Mouse (Mus musculus) intestine, embryonic 14.5 days (tissue): Measurements from ENCODE around the gene Glul. TPM values are rescaled to one million over a fixed set of nuclear protein-coding genes. Genes with fewer than 3 reads are reported as not detected.

Experiments
- ATAC-seq: fragments of 200-750 bp; cut with Nextera tagmentation; replicated peaks from 2 replicates; pipeline ENCODE4 v1.8.0; 2017; ENCODE audit warnings: low read depth, moderate number of reproducible peaks, moderate TSS enrichment, moderate library complexity; ENCODE audit not compliant: low FRiP score, low TSS enrichment
- DNase-seq: peaks from one replicate; pipeline ENCODE4 v3.0.0-alpha.2; 2018; ENCODE audit warnings: low spot score
- H3K27ac ChIP-seq: fragments of 300-500 bp; sonication (generic); 2 replicates; pipeline ENCODE4 v1.5.1; 2014; ENCODE audit warnings: low read depth, mild to moderate bottlenecking, control low read depth
- H3K27me3 ChIP-seq: fragments of 300-500 bp; sonication (generic); replicated peaks from 2 replicates; pipeline ENCODE4 v1.6.1; 2014; ENCODE audit warnings: low read length, control low read depth; ENCODE audit not compliant: control insufficient read depth, insufficient read depth
- H3K36me3 ChIP-seq: fragments of 300-500 bp; sonication (generic); 2 replicates; pipeline ENCODE4 v1.6.1; 2014; ENCODE audit warnings: low read length, control low read depth; ENCODE audit not compliant: control insufficient read depth, insufficient read depth
- H3K4me1 ChIP-seq: fragments of 300-500 bp; sonication (generic); replicated peaks from 2 replicates; pipeline ENCODE4 v1.6.1; 2014; ENCODE audit warnings: low read length, control low read depth, mixed read lengths; ENCODE audit not compliant: control insufficient read depth, insufficient read depth
- H3K4me2 ChIP-seq: fragments of 300-500 bp; sonication (generic); 2 replicates; pipeline ENCODE4 v1.6.1; 2014; ENCODE audit warnings: low read length
- H3K4me3 ChIP-seq: fragments of 300-500 bp; sonication (generic); 2 replicates; pipeline ENCODE4 v1.5.1; 2014; ENCODE audit warnings: low read depth, low read length, control low read depth, mixed read lengths
- H3K9ac ChIP-seq: fragments of 300-500 bp; sonication (generic); 2 replicates; pipeline ENCODE4 v1.6.1; 2014; ENCODE audit warnings: mild to moderate bottlenecking, low read length
- H3K9me3 ChIP-seq: fragments of 300-500 bp; sonication (generic); 2 replicates; pipeline ENCODE4 v1.6.1; 2016; ENCODE audit warnings: low read length, control low read depth; ENCODE audit not compliant: control insufficient read depth
- WGBS: fragments of 180-500 bp; shearing (Covaris S2); extraction: QIAGEN DNeasy Blood & Tissue Kit; methylation state at CpG from one replicate; pipeline ENCODE4 v1.1.7; 2014; 5-methylcytosine and 5-hydroxymethylcytosine counted together
- polyA plus RNA-seq: library from polyadenylated mRNA; unstranded; fragments of >200 nt; fragmentation: Nextera tagmentation; extraction: Ambion mirVana; gene quantifications from 2 replicates; pipeline ENCODE4 v1.2.1, GENCODE M21; 2014

Glul gene
- polyA plus RNA-seq, 1 experiment from 2014 or later, result 91.7 TPM

DNA sequence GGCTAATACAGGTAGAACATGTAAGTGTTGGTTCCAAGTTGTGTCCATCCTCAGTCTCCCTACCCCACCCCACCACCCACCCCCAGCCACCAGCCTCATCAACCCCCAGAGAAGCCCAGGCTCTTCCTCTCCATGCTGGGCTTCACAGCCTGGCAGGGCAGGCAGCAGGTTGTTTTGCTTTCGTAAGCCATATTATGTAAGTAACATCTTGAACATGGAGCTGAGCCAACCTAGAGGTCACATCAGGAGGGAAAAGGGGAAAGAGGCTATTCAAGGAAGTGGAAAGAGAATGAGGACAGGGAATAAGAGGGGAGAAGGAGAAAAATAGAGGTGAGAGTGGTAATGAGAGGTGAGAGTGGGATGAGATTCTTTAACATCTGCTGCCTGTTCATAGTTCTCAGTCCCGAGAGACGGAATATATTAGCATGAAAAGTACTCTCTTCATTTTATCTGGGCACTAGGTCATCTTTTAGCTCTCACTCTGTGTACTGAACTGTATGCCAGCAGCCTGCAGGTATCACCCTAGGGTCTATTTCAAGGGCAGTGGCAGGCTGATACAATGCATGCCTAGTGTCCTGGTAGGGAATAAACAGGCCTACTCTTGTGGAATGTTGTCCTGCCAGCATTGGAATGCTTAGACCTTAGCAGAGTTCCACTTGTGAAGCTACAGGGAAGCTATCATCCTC, 18.9 kb downstream of the Glul start:
- H3K27me3 ChIP-seq, result no peaks in the 10 kb centered on the region
- H3K27ac ChIP-seq, result no peak overlapping the region
- H3K36me3 ChIP-seq, result no peaks in the 10 kb centered on the region
- H3K4me3 ChIP-seq, result no peak overlapping the region
- H3K9me3 ChIP-seq, result no peaks in the 10 kb centered on the region
- no peak for ATAC-seq
- DNase-seq, result no peak
- H3K4me2 ChIP-seq, result no peak overlapping the region
- H3K4me1 ChIP-seq, result no peaks in the 10 kb centered on the region
- WGBS, result 88% methylated on average over 3 of the region's 3 CpGs
- no peak overlapping the region for H3K9ac ChIP-seq

DNA sequence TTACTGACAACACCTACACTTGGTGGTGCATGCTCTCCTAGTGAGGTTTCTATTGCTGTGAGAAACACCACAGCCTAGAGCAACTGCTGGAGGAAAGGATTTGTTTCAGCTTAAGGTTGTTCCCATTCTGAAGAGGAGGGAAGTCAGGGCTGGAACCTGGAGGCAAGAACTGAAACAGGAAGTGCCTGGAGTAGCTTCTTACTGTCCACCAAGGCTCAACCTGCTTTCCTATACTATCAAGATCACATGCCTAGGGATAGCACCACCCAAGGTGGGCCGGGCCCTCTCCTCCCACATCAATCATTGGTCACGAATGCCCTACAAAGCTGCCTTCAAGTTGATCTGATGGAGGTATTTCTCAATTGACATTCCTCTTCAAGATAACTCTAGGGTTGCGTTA, 21.9 kb downstream of the Glul start:
- Histone ChIP-seq H3K36me3 (no peaks in the 10 kb centered on the region), H3K27me3 (no peaks in the 10 kb centered on the region), H3K9ac (no peak overlapping the region), H3K4me2 (no peak overlapping the region), H3K9me3 (no peaks in the 10 kb centered on the region), H3K27ac (no peak overlapping the region), H3K4me1 (no peaks in the 10 kb centered on the region), H3K4me3 (no peak overlapping the region)
- 89% methylated on average over 3 of the region's 3 CpGs for WGBS
- no peak for ATAC-seq
- DNase-seq, result no peak

DNA sequence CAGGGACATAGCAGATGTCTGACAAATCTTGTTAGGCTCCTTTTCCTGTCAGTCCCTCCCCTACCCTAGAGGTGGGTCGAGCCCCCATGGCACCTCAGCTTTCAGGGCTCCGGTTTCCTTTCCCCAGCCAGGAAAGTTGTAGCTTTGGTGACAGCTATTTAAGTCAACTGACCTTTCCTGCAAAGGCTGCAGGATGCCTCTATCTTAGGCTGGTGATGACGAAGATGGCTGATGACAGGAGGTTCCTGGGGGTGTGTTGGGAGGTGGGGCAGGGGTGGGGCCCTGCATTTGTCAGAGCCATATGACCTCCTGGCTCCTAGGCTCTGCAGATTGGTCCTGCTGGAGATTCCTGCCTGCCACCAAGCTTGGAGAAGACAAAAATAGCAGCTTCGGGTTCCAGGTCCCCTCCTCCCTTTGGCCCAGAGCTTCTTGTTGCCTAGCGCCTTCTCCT, 22.9 kb downstream of the Glul start:
- Histone ChIP-seq H3K4me2 (no peak overlapping the region), H3K4me1 (no peaks in the 10 kb centered on the region), H3K9ac (no peak overlapping the region), H3K27me3 (no peaks in the 10 kb centered on the region), H3K4me3 (no peak overlapping the region), H3K27ac (no peak overlapping the region), H3K9me3 (no peaks in the 10 kb centered on the region), H3K36me3 (no peaks in the 10 kb centered on the region)
- DNase-seq (no peak), ATAC-seq (no peak)
- 41% methylated on average over 5 of the region's 5 CpGs for WGBS

DNA sequence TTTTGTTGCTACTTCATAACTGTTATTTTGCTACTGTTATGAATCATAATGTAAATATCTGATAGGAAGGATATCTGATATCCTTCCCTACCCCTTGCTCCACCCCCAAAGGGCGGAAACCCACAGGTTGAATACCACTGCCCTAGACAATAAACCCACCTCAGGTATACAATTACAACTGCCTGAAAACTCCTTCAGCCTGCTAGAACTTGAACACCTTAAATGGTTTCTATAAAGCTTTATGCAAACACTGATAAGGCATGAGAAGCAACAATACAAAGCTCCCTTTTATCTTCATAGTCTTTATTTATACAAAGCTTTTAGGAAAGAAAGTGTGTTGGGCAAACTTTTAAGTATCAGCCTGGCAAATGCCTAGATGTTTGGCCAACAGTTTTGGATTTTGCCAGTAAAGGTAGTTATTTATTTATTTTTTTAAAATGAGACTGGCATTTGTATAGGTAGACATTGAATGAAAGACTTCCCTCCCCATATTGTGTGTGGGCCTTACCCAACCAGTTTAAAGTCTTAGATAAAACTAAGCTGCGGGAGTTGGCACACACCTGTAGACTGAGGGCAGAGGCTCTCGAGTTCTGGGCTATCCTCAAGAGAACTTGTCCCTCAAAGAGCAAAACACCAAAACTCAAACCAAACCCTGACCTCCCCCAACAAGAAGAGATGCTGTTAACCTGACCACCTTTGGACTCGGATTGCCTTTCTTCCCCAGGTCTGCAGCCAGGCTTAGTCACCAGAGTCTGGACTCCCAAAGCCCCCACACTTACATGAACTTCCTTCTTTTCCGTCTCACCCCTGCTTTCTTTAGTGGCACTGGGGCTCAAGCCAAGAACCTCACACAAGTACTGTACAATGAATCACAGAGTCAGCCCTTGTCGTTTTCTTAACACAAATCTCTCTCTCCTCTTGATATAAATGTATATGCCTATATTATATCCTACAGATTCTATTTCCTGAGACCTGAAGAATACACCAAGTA, 24.9 kb downstream of the Glul start:
- H3K9me3 ChIP-seq, result no peaks in the 10 kb centered on the region
- no peaks in the 10 kb centered on the region for H3K4me1 ChIP-seq
- no peak for ATAC-seq
- WGBS, result 75% methylated on average over 6 of the region's 6 CpGs
- no peaks in the 10 kb centered on the region for H3K36me3 ChIP-seq
- DNase-seq, result no peak
- H3K4me2 ChIP-seq, result no peak overlapping the region
- no peaks in the 10 kb centered on the region for H3K27me3 ChIP-seq
- no peak overlapping the region for H3K9ac ChIP-seq
- H3K4me3 ChIP-seq, result no peak overlapping the region
- H3K27ac ChIP-seq, result no peak overlapping the region

GRCm38 (mm10) chr1:153930431-153930830, 30.7 kb downstream of the Glul start:
- no peak for ATAC-seq
- H3K4me3 ChIP-seq, result no peak overlapping the region
- no peaks in the 10 kb centered on the region for H3K4me1 ChIP-seq
- WGBS, result 90% methylated on average over 2 of the region's 2 CpGs
- no peak for DNase-seq
- H3K27ac ChIP-seq, result no peak overlapping the region
- no peaks in the 10 kb centered on the region for H3K27me3 ChIP-seq
- no peaks in the 10 kb centered on the region for H3K36me3 ChIP-seq
- no peak overlapping the region for H3K4me2 ChIP-seq
- no peaks in the 10 kb centered on the region for H3K9me3 ChIP-seq
- no peak overlapping the region for H3K9ac ChIP-seq

- DNase-seq (no peak), ATAC-seq (no peak)
- 79% methylated on average over 1 of the region's 1 CpGs for WGBS
- Histone ChIP-seq H3K27me3 (no peaks in the 10 kb centered on the region), H3K9me3 (no peaks in the 10 kb centered on the region), H3K4me2 (no peak overlapping the region), H3K4me1 (no peaks in the 10 kb centered on the region), H3K27ac (no peak overlapping the region), H3K9ac (no peak overlapping the region), H3K36me3 (no peaks in the 10 kb centered on the region), H3K4me3 (no peak overlapping the region)
Measured at GRCm38 (mm10) chr1:153933772-153934171, 34.0 kb downstream of the Glul start.

GRCm38 (mm10) chr1:153935844-153936380, 36.2 kb downstream of the Glul start:
- ATAC-seq (no peak), DNase-seq (no peak)
- H3K9me3 ChIP-seq, result no peaks in the 10 kb centered on the region
- H3K36me3 ChIP-seq, result no peaks in the 10 kb centered on the region
- H3K27ac ChIP-seq, result no peak overlapping the region
- WGBS, result 85% methylated on average over 12 of the region's 12 CpGs
- no peak overlapping the region for H3K4me2 ChIP-seq
- H3K4me1 ChIP-seq, result no peaks in the 10 kb centered on the region
- no peak overlapping the region for H3K4me3 ChIP-seq
- no peak overlapping the region for H3K9ac ChIP-seq
- H3K27me3 ChIP-seq, result no peaks in the 10 kb centered on the region

DNA sequence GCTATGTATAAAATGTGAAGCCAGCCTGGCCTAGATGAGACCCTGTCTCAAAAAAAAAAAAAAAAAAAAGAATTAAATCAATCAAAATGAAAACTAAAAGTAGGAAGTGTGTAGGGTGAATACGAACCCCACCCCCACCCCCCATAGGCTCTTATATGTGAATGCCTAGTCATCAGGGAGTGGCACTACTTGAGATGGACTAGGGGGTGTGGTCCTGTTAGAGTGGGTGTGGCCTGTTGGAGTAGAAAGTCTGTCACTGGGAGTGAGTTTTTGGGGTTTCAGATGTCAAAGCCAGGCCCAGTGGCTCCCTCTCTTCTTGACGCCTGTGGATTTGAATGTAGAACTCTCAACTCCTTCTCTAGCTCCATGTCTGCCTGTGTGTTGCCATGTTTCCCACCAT, 37.3 kb downstream of the Glul start:
- no peaks in the 10 kb centered on the region for H3K4me1 ChIP-seq
- no peaks in the 10 kb centered on the region for H3K9me3 ChIP-seq
- WGBS, result 95% methylated on average over 2 of the region's 2 CpGs
- H3K4me2 ChIP-seq, result no peak overlapping the region
- no peak overlapping the region for H3K4me3 ChIP-seq
- H3K36me3 ChIP-seq, result no peaks in the 10 kb centered on the region
- no peaks in the 10 kb centered on the region for H3K27me3 ChIP-seq
- no peak overlapping the region for H3K27ac ChIP-seq
- H3K9ac ChIP-seq, result no peak overlapping the region
- no peak for ATAC-seq
- no peak for DNase-seq
